Mouse (Mus musculus) MEL (cell line): ENCODE measurements at regions not wholly inside any gene's neighbourhood (a gene's known extent, or its start where the extent isn't known, plus 50 kb on each side); places are given as distances from the start of the nearest gene placed in this dataset.

ENCODE experiments used
- CHD2 ChIP-seq: IDR thresholded peaks from 2 replicates; pipeline ENCODE4 v1.6.1; 2011; ENCODE audit warnings: low read length, improper control_type of control experiment
- CTCF ChIP-seq, 3 experiments: IDR thresholded peaks in 2 of 3; conservative IDR thresholded peaks in 1 of 3; 2 replicates each; pipeline ENCODE4 v1.5.1; 2011 to 2012; ENCODE audit warnings: low read length in 3 of 3, low read depth in 2 of 3, mild to moderate bottlenecking in 2 of 3, improper control_type of control experiment in 1 of 3, inconsistent platforms in 1 of 3, mixed read lengths in 1 of 3, moderate library complexity in 1 of 3; ENCODE audit not compliant: control insufficient read depth in 1 of 3, insufficient read depth in 1 of 3, poor library complexity in 1 of 3, severe bottlenecking in 1 of 3
- ELF1 ChIP-seq: IDR thresholded peaks from 2 replicates; pipeline ENCODE4 v1.6.1; 2014; ENCODE audit warnings: low read depth, mild to moderate bottlenecking, inconsistent platforms, low read length, improper control_type of control experiment, moderate library complexity
- EP300 ChIP-seq, 2 experiments: IDR thresholded peaks; 2 replicates each; pipeline ENCODE4 v1.6.1; 2011; ENCODE audit warnings: improper control_type of control experiment in 2 of 2, low read length in 2 of 2, low read depth in 1 of 2, mild to moderate bottlenecking in 1 of 2
- TAL1 ChIP-seq: IDR thresholded peaks from 2 replicates; pipeline ENCODE4 v1.6.1; 2012; ENCODE audit warnings: mild to moderate bottlenecking, inconsistent platforms, low read length, moderate library complexity, mixed read lengths
- TBP ChIP-seq: IDR thresholded peaks from 2 replicates; pipeline ENCODE4 v1.8.0; 2011; ENCODE audit warnings: low read depth, low read length, improper control_type of control experiment
- USF2 ChIP-seq, 2 experiments: IDR thresholded peaks; 2 replicates each; pipeline ENCODE4 v1.6.1; 2011 to 2012; ENCODE audit warnings: improper control_type of control experiment in 2 of 2, low read length in 2 of 2, borderline replicate concordance in 1 of 2, inconsistent platforms in 1 of 2, low read depth in 1 of 2, mild to moderate bottlenecking in 1 of 2; ENCODE audit not compliant: insufficient read depth in 1 of 2
- ZMIZ1 ChIP-seq: IDR thresholded peaks from 2 replicates; pipeline ENCODE4 v1.6.1; 2012; ENCODE audit warnings: low read depth, mild to moderate bottlenecking, inconsistent platforms, low read length, improper control_type of control experiment, moderate library complexity

GRCm38 (mm10) chr9:116352801-116353494, 177.8 kb upstream of the Tgfbr2 start:
- TF ChIP-seq CHD2 (no peak), CTCF (IDR thresholded peaks at IDR 0.05 in 2 of 3, conservative IDR thresholded peaks at IDR 0.05 in 1 of 3; ENCODE audit: control insufficient read depth in 1 of 3, insufficient read depth in 1 of 3, low read depth in 2 of 3, low read length in 3 of 3, poor library complexity in 1 of 3, severe bottlenecking in 1 of 3) (no peak), ZMIZ1 (no peak), EP300 (IDR thresholded peaks at IDR 0.05; ENCODE audit: low read depth in 1 of 2, low read length in 2 of 2) (no peak), TAL1 (no peak), USF2 (IDR thresholded peaks at IDR 0.05; ENCODE audit: borderline replicate concordance in 1 of 2, insufficient read depth in 1 of 2, low read depth in 1 of 2, low read length in 2 of 2) (no peak), ELF1 (no peak), TBP (no peak)
